Mouse (Mus musculus): Measurements from ENCODE around the gene Scamp1. TPM values are rescaled to one million over a fixed set of nuclear protein-coding genes. Genes with fewer than 3 reads are reported as not detected.

The Scamp1 gene
- polyA plus RNA-seq, 1 experiment: 3.8 TPM

DNA sequence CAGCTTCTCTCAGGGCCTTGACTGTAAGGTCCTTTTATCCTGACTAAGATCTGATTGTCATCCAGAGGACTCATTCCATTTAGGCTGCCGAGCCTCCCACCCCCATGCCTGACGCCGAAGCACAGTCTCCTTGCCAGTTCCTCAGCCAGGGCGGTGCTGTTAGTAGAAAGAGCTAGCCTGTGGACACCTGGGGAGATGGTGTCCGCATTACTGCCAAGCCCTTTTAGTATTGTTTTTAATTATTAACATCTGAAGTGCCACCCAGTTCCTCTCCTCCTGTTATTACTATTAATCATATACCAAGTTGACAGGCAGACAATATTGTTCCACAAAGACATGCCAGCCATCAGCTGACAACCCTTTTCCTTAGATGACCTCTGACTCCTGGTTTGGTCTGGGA, 103.6 kb downstream of the Scamp1 start:
- DNase-seq (ENCODE audit: low read depth in 1 of 2, low spot score in 2 of 2): no peak
- Histone ChIP-seq H3K4me3 (ENCODE audit: extremely low read depth, insufficient read depth, insufficient read length) (no peak overlapping the region), H3K27ac (ENCODE audit: insufficient read depth, low read length) (no peak overlapping the region), H3K27me3 (ENCODE audit: control insufficient read depth, insufficient read depth, low read length) (no peaks in the 10 kb centered on the region), H3K4me1 (ENCODE audit: control insufficient read depth, insufficient read depth, insufficient read length) (no peaks in the 10 kb centered on the region), H3K36me3 (ENCODE audit: control insufficient read depth, insufficient read depth, low read length) (no peaks in the 10 kb centered on the region)
- TF ChIP-seq CTCF (IDR thresholded peaks at IDR 0.05; ENCODE audit: extremely low read depth, insufficient read depth, insufficient read length, insufficient replicate concordance) (no peak), POLR2A (IDR thresholded peaks at IDR 0.05; ENCODE audit: low read depth, low read length) (no peak)
- 91% methylated on average over 5 of the region's 5 CpGs for WGBS

DNA sequence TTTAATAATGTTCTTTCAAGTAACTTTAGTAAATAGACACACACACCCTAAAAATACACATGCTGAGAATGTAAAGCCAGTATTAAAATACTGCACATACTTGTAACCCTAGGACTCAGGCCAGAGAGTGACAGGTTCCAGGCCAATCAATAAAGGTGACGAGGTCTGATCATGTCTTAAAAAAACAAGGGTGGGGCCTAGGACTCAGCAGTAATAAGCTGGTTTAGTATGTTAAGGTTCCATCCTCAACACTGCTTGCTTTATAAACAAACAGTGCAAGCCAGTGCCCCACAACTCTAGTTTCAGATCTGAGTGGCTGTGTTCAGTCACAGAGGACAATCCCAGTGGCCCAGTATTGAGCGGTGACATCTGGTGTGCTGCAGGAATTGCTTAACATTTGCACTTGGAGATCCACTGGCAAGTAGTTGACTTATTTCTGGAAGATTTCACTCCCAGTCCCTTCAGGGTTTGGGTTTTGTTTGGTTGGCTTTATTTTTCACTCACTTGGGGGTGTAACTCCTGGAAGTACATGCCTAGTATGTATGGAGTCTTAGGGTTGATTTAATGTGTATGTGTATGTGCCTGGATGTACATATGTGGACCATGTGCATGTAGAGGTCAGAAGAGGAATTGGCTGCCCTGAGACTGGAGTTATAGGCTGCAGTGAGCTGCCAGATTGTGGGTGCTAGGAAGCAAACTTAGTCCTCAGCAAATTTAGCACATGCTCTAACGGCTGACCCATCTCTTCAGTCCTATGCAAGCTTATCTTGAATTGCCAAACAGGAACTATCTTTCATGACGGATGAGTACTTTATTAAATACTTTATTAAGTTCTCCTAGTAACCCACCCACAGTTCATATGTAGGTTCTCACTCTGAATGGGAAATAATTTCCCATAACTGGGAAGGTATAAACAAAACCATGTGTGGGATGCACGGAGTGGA, 104.9 kb downstream of the Scamp1 start:
- no peaks in the 10 kb centered on the region for H3K36me3 ChIP-seq (ENCODE audit: control insufficient read depth, insufficient read depth, low read length)
- WGBS: 88% methylated on average over 5 of the region's 5 CpGs
- H3K4me3 ChIP-seq (ENCODE audit: extremely low read depth, insufficient read depth, insufficient read length): no peak overlapping the region
- H3K27me3 ChIP-seq (ENCODE audit: control insufficient read depth, insufficient read depth, low read length): no peaks in the 10 kb centered on the region
- TF ChIP-seq CTCF (IDR thresholded peaks at IDR 0.05; ENCODE audit: extremely low read depth, insufficient read depth, insufficient read length, insufficient replicate concordance): no peak
- TF ChIP-seq POLR2A (IDR thresholded peaks at IDR 0.05; ENCODE audit: low read depth, low read length): no peak
- H3K4me1 ChIP-seq (ENCODE audit: control insufficient read depth, insufficient read depth, insufficient read length): no peaks in the 10 kb centered on the region
- H3K27ac ChIP-seq (ENCODE audit: insufficient read depth, low read length): no peak overlapping the region
- no peak for DNase-seq (ENCODE audit: low read depth in 1 of 2, low spot score in 2 of 2)

DNA sequence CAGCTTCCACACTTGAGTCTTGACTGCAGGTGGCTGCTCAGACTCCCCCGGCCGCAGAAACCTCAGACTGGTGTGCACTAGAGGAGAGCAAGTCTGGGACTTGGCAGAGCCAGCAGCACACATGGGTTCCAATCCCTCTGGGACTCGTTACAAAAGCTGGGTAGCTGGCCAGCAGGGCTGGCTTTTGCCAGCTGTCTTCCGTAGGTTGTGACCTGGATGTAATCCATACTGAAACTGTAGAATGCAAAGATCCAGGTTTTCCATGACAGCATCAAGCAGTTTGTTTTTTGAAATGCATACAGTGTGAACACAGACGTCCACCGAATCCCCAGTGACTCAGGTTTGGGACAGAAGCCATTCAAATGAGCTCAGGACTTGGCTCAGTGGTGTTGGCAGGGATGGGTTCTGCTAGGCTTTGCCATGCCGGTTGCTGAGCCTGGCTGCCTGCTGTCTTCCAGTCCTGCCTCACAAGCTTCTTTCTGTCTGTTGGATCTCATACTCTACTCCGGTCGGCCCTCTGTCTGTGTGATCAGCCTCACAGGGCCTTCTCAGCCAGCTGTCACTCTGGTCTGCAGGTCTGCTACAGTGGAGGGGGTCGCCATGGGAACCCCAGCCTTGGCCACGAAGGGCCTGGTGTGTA, 107.1 kb downstream of the Scamp1 start:
- Histone ChIP-seq H3K36me3 (ENCODE audit: control insufficient read depth, insufficient read depth, low read length) (no peaks in the 10 kb centered on the region), H3K27ac (ENCODE audit: insufficient read depth, low read length) (no peak overlapping the region), H3K27me3 (ENCODE audit: control insufficient read depth, insufficient read depth, low read length) (peaks cover 6% of the 10 kb centered on the region), H3K4me1 (ENCODE audit: control insufficient read depth, insufficient read depth, insufficient read length) (0 out of 2 replicates have a peak, but pooled peaks cover 2% of the 10 kb centered on the region), H3K4me3 (ENCODE audit: extremely low read depth, insufficient read depth, insufficient read length) (no peak overlapping the region)
- TF ChIP-seq POLR2A (IDR thresholded peaks at IDR 0.05; ENCODE audit: low read depth, low read length): no peak
- no peak for TF ChIP-seq CTCF (IDR thresholded peaks at IDR 0.05; ENCODE audit: extremely low read depth, insufficient read depth, insufficient read length, insufficient replicate concordance)
- DNase-seq (ENCODE audit: low read depth in 1 of 2, low spot score in 2 of 2): no peak
- WGBS: 64% methylated on average over 11 of the region's 11 CpGs

DNA sequence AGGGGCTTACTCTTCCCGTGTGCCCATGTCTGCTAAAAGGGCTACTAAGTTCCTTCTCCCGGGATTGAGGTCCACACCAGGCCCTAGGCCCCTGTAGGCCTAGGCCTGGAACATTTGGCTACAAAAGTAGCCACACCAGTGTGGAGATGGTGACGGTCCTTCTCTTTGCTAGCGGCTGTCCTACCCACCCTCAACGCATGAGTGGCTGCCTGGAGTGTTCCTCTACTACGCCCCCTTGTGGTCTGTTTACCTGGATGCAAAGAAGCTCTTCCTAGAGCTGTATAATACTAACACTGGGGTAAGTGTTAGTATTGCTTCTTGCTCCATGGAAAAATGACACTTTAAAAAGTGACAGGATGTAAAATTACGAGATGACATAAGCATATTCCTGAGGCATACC, 108.5 kb downstream of the Scamp1 start:
- Histone ChIP-seq H3K27ac (ENCODE audit: insufficient read depth, low read length) (no peak overlapping the region), H3K4me3 (ENCODE audit: extremely low read depth, insufficient read depth, insufficient read length) (no peak overlapping the region), H3K4me1 (ENCODE audit: control insufficient read depth, insufficient read depth, insufficient read length) (0 out of 2 replicates have a peak, but pooled peaks cover 2% of the 10 kb centered on the region), H3K36me3 (ENCODE audit: control insufficient read depth, insufficient read depth, low read length) (no peaks in the 10 kb centered on the region), H3K27me3 (ENCODE audit: control insufficient read depth, insufficient read depth, low read length) (peaks cover 6% of the 10 kb centered on the region)
- DNase-seq (ENCODE audit: low read depth in 1 of 2, low spot score in 2 of 2): no peak
- 62% methylated on average over 7 of the region's 7 CpGs for WGBS
- no peak for TF ChIP-seq POLR2A (IDR thresholded peaks at IDR 0.05; ENCODE audit: low read depth, low read length)
- TF ChIP-seq CTCF (IDR thresholded peaks at IDR 0.05; ENCODE audit: extremely low read depth, insufficient read depth, insufficient read length, insufficient replicate concordance): no peak

DNA sequence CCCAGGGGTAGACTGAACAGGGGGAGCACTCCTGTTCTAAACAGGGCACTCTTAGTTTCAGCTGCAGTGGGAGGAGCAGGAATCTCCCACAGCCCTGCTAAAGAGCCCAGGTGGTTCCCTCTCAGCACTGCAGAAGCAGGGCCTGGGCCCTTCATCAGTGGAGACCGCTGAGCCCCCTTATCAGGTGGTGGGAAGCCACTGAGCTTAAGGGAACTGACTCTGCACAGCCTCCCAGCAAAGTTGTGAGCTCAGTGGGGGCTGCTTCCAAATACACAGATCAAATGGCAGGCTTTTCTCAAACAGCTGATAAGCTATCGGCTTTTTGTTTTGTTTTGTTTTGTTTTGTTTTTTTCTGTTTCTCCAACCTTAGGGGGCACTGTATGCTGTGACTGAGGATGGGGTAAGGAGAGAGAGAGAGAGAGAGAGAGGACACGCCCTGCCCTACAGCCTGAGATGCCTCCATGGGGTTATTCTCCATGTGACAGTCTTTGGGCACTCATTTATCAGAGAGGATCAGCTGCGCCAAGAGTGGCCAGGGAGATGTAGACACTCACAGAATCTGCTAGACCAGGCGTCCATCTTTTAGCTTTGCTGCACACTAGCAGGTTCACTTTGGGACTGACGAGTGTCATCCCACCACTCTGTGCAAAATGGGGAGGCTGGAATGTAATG, 110.1 kb downstream of the Scamp1 start:
- H3K4me1 ChIP-seq (ENCODE audit: control insufficient read depth, insufficient read depth, insufficient read length): 0 out of 2 replicates have a peak, but pooled peaks cover 2% of the 10 kb centered on the region
- no peak for DNase-seq (ENCODE audit: low read depth in 1 of 2, low spot score in 2 of 2)
- H3K36me3 ChIP-seq (ENCODE audit: control insufficient read depth, insufficient read depth, low read length): no peaks in the 10 kb centered on the region
- WGBS: 62% methylated on average over 6 of the region's 6 CpGs
- no peak overlapping the region for H3K27ac ChIP-seq (ENCODE audit: insufficient read depth, low read length)
- H3K4me3 ChIP-seq (ENCODE audit: extremely low read depth, insufficient read depth, insufficient read length): no peak overlapping the region
- H3K27me3 ChIP-seq (ENCODE audit: control insufficient read depth, insufficient read depth, low read length): peaks cover 6% of the 10 kb centered on the region
- TF ChIP-seq CTCF (IDR thresholded peaks at IDR 0.05; ENCODE audit: extremely low read depth, insufficient read depth, insufficient read length, insufficient replicate concordance) (no peak), POLR2A (IDR thresholded peaks at IDR 0.05; ENCODE audit: low read depth, low read length) (no peak)

DNA sequence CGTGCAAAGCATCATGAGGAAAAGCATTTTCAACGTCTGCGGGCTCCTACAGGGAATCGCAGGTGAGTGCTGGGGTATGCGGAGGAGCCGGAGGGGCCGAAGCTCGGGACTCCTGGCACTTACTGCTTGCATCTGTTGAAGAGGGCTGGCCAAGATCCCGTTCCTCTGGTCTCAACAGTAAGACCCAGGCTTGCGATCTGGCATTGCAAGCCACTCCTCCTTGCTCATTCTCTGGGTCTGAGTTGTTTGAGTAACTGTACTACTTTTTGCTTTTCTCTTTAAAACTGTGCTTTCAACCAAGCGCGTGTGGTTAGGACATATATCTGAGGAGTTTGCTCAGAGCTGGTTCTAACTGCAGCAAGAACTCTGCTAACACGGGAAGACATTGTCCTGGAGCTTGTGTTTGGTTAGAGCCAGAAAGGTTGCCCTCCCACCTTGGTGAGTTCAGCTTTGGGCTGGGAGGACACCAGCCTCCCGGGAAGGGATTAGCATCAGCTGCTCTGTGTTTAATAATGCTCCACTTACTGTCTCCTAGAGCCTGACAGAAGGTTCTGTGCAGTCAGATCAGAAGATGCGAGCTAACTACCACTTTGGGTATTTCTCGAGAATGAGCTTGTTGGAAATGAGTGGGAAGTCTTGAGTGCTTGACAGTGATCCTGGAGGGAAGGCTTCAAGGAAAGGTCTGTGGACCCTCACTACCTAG, 110.9 kb downstream of the Scamp1 start:
- 0 out of 2 replicates have a peak, but pooled peaks cover 2% of the 10 kb centered on the region for H3K4me1 ChIP-seq (ENCODE audit: control insufficient read depth, insufficient read depth, insufficient read length)
- H3K36me3 ChIP-seq (ENCODE audit: control insufficient read depth, insufficient read depth, low read length): no peaks in the 10 kb centered on the region
- H3K27me3 ChIP-seq (ENCODE audit: control insufficient read depth, insufficient read depth, low read length): peaks cover 6% of the 10 kb centered on the region
- WGBS: 20% methylated on average over 16 of the region's 16 CpGs
- H3K4me3 ChIP-seq (ENCODE audit: extremely low read depth, insufficient read depth, insufficient read length): peak overlapping the region; percentile 51
- DNase-seq (ENCODE audit: low read depth in 1 of 2, low spot score in 2 of 2): no peak
- H3K27ac ChIP-seq (ENCODE audit: insufficient read depth, low read length): no peak overlapping the region
- no peak for TF ChIP-seq POLR2A (IDR thresholded peaks at IDR 0.05; ENCODE audit: low read depth, low read length)
- TF ChIP-seq CTCF (IDR thresholded peaks at IDR 0.05; ENCODE audit: extremely low read depth, insufficient read depth, insufficient read length, insufficient replicate concordance): no peak

All from spleen, adult 2 months (tissue).